Mouse (Mus musculus) ovary, postnatal 36 days (tissue): ENCODE data around the gene Vmn1r40.

Source experiments
- DNase-seq: peaks from one replicate; pipeline ENCODE4 v3.0.0; 2022; ENCODE audit warnings: low spot score, mixed read lengths

Gene Vmn1r40

DNA sequence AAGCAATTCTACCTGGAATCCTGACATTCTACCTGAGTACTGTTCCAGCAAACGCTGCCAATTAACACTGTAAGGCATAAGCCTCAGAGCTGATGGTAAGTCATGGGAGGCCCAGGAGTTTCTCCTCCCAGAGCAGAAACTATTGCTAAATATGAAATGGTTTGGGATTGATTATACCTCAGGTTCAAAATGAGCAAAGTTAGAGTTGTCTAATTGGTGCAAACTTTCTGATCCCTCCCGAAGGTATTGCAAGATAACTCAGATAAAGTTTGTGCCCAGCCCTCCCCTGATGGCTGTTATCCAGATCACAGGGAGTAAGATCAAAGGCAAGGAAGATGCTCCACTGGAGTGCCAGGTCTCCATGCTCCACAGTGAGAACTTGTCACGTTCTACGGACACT is at the start of gene Vmn1r40:
TSS of gene Vmn1r40 (plus strand) at position 301 of the 400 bp plus-strand sequence.
- DNase-seq, result no peak

DNA sequence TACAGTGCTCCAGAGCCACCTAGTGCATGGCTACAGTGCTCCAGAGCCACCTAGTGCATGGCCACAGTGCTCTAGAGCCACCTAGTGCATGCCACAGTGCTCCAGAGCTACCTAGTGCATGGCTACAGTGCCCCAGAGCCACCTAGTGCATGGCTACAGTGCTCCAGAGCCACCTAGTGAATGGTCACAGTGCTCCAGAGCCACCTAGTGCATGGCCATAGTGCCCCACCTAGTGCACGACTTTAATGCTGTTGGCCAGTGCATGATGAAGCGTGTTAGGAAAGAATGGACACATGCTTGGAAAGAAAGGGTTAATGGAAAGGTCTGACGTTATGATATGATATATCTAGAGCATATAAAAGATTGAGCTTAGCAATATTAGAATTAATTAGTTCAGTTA is 49.0 kb upstream of the Vmn1r40 start:
- no peak for DNase-seq

DNA sequence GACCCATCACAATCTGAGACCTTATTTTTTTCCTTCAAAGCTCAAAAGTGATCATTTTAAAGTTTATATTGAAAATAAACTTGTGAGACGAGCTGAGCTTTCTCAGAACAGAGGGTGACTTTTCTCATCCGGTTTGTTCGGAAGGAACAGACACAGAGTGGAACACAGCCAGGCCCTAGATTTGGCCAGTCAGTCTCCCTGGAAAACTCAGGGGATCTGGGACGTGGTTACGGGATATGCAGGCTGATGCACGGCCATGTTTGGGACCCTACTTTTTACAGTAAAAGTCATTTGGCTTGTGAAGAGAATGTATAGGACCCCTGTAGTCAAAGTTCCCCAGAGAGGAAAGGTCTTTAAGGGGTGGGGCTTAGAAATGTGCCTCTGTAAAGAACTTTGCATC is 48.4 kb upstream of the Vmn1r40 start:
- no peak for DNase-seq

DNA sequence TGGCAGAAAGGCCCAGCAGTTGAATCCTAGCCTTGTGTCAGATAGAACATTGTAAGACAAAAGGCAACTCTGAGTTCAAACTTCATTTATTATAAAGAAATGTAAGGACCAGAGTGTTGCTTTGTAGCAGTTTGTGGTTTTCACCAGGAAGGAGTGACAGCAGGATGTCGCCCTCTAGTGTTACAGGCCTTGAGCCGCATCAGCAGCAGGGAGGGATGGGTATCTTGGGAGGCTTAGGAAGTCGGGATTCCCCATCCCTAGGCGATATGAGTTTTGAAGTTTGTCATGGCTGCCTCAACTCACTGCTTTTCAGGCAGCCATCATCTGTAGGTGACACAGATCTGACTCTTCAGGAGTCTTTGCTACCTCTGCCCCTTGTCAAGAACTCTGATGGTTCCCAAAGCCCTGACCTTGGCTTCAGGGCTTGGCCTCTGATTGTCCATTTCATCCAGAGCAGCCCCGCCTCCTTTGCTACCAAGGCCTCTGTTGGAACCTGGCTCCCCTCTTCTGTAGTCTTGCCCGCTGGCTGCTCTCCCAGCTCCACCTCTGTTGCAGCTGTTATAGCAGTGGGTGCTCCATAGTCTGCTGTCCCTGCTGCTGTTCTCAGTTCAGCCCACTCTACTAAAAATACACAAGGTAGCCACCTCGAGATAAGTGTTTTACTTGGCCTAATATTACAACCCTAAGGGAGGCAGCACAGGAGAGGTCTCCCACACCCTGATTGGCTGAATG is 47.5 kb upstream of the Vmn1r40 start:
- DNase-seq, result no peak

DNA sequence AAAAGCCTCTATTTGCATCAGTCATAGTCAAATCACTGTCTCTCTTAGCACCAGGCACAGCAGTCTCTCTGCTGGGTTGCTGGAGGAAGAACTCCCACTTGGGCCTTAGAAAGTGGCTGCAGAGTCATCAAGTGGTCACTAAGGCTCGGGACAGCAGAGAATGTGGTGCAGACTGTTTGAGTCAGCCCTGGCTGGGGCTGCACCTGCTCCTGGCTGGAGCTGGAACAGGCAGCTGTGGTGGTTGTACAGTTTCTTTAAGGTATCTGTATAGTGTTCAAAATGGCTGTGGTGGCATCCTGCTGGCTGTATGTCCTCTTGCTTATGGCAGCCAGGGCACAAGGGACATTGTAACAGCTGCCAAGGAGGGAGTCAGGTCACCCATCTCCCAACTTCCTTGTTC is 46.9 kb upstream of the Vmn1r40 start:
- no peak for DNase-seq

DNA sequence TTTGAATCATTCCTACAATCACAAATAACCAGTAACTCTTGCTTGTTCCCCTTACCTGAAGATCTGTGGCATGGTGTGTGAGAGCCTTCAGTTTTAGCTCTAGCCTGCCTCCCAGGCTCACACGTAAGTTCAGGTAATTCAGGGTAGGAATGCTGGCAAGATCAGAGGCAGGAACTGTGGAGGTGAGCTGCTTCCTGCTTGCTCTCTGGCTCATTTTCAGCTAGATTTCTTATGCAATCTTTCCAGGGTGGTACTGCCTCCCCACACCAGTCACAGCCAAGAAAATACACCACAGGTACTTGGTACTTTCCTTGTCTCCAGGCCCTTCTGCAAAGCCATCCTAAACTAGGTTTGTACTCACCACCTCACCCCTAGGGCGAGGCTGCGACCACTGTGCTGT is 44.8 kb upstream of the Vmn1r40 start:
- no peak for DNase-seq

DNA sequence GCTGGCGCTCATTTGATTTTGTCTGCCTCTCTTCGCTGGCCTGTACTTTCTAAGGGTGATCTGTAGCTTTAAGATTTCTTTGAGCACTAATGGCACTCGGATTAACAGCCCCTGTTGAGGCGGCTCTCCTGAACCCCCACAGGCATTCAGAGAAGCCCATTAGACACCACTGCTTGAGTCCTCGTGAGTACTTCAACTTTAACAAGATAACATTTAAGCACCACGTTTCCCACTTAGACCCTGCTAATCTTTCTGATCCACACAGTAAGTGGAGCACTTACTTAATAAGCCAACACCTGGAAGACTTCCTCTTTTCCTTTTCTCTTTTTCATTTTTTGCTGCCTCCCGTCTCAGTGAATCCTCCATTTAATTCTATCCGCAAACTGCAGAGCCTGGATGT is 42.2 kb upstream of the Vmn1r40 start:
- DNase-seq, result no peak

DNA sequence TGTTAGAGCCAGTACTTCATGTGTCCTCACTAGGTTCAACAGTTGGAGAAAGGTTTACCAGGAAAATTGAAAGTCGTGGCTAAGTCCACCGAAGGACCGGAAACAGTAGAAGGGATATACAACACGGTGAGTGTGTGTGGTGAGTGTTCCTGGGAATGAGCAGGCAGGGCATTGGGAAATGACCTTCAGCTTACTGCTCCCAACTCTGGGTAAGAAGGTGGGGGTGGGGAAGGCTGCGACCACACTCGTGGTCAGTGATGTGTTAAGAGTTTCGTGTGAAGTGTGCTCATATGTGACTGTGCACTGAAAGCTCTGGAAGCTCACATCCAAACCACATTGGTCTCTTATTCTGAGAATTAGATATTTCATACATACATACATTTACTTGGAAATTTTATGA is 41.7 kb upstream of the Vmn1r40 start:
- DNase-seq, result no peak

DNA sequence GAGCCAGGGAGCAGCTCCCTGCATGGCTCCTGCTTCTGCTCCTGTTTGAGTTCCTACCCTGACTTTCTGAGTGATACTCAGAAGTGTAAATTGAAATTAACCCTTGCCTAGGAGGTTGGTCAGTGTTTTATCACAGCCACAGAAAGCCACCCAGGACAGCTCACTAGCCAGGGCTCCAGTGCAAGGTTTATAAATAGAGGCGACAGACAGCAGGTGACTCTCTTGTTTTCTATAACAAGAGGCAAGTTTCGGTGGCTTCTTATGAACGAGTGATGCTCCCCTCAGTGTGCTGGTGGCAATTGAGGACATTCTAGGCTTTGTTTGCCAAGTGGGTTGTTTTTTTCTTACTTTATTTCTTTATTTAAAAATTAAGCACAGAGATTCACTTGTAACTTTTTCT is 40.4 kb upstream of the Vmn1r40 start:
- DNase-seq, result no peak

DNA sequence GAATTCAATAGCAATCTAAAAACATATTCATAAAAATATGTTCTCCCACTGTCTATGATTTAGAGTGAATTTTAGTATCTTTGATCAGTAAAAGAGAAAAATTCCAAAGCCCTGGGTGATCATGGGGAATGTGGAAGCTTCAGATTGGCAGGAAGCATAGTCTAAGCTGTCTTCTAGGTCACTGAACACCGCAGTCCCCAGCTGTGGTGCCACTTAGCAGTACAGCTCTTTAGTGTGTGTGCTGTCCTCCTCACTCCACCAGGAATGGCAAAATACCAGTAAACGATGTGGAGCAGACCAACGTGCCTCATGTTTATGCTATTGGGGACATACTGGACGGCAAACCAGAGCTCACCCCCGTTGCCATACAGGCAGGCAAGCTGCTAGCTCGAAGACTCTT is 37.8 kb upstream of the Vmn1r40 start:
- DNase-seq, result no peak

DNA sequence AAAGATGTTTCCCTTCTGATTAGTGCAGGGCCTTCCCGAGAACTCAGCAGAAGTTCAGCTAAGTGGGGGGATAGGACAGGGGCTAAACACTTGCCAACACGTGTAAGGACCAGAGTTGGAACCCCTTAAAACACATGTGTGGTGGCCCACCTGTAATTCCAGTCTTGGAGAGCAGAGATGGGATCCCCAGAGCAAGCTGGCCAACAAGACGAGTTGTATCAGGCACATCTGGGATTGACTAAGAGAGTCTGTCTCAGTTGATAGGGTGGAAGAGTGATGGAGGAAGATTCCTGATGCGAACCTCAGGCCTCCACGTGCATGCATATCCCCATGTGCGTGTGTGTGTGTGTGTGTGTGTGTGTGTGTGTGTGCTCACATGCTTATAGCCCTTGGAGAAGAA is 35.9 kb upstream of the Vmn1r40 start:
- no peak for DNase-seq

DNA sequence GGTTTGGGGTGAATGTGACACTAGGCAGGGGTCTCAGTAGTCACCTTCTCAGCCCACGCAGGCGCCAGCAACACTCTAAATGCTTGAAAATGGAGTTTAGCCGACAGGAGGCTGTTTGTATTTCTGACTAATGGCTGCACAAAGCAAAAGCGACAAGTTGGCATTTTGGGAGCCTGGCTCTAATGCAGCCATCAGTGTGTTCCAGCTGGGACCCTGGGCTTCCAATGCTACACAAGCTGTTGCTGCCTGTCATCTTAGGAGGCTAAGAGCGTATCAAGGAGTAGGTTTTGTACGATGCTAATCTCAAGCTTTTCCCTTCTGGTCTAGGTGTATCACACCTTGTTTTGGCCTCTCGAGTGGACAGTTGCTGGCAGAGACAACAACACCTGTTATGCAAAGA is 34.7 kb upstream of the Vmn1r40 start:
- DNase-seq, result no peak

DNA sequence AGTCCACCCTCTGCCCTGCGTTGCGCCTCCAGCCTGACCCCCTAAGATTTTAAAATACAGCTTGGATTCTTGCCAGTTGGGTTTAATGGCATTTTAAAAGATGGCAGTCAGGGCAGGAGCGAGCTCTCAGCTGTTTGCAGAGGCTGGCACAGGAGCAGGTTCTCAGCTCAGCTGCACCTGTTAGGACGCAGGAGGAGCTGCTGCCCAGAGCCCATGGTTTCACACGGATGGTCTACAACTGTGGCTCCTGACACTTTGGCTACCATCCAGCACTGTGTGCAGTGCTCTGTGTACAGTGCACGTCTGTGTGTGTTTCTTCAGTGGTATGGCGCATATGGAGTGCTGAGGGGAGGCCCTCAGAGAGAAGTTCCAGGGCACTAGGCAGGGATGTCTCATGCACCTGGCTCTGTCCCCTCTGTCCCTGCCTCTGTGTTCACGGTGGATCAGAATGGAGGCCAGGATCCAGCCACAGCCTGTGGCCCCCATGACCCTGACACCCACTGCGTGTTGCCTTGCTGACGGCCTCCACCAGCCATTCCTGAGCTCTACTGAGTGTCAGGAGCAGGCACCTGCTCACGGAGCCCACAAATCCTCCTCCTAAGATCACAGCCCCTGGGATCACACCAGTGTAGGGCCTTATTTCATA is 34.1 kb upstream of the Vmn1r40 start:
- no peak for DNase-seq

DNA sequence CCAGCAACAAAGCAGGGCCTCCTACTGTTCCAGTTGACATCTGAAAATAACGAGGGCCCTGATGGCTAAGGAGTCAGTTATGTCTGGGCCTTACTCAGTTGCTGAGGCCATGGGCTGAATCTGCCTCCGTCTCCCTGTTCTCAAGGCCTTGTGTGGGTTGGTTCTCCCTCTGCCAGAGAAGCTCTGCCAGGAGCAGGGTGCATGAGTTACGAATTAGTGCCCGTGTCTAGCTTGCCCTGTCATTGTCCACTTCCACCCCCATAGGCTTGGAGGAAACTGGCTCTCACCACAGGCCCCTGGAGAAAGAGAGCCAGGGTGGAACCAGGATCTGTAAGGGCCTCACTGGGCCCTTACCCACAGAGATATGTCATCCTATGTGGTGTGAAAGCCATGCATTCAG is 28.8 kb upstream of the Vmn1r40 start:
- no peak for DNase-seq

DNA sequence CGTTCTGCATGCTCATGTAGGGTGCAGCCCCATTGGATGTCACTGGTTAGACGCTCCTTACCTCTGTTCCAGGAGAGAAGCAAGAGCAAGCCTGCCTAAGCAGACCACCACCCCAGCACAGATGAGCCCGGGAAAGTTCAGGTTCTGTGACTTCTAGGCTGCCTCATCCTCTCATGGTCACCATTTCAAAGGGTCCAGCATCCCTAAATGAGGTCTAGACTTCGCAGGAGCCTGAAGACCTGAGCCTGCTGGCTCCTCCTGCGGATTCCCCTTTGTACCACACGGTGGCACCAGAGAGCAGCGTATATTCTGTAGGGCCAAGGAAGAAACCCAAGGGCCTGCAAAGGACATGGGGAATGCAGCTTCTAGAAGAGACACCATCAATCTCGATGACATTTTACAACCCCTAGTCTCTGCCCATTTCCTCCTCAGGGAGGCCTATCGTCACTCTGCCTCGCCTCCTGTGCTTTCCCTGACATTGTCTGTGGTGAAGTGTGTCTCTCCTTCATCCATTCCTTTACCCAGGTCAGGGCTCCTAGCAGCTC is 28.0 kb upstream of the Vmn1r40 start:
- peak; percentile 65 for DNase-seq

DNA sequence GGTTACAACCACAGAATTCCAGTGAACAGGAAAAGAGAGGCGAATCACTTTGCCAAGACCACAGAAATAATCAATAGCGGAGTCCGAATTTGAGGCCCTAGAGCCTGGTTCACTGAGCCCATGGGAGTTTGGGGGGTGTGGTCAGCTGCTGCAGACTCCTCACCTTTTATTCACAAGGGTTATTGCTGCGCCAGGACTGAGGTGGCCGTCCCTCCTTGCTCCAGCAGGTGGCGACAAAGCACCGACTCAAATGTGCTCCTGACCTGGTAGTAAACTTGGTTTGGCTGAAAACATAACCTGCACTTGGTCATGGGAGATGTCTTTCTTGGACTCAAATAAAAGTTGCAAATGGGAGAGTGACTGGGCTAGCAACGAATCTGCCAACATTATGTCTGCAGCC is 27.2 kb upstream of the Vmn1r40 start:
- DNase-seq, result peak; percentile 77

DNA sequence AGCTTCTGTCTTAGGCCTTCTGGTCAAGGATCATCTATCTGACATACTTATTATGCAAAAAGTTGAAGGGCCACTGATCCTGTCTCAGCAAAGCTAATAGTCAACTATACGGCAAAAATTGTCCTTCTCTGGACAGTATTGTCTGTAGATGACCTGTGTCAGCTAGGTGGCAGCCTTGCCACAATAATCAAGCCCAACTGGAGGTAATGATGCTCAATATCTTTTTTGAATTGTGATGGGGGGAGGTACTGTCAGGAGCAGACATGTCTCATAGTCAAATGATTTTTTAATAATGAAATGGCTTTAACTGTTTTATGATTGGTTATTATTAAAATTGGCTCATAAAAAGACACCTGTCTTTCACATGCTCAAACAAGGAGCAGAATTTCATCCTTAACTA is 23.1 kb upstream of the Vmn1r40 start:
- DNase-seq, result no peak

DNA sequence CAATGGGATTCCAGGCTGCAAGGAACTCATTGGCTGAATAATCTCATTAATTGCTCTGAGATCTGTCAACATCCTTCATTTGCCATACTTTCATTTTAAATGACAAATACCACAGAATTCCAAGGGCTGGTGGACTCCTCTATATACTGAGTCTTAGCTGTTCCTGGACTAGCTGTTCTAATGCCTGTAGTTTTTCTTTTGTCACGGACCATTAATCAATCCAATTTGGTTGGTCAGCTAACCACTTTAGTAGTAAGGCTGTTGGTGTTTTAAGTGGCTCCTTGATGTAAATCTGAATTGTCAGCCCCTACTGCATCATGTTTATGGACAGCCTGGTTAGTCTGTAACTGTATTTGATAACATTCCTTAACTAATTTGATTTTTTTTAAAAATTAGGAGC is 20.2 kb upstream of the Vmn1r40 start:
- no peak for DNase-seq

DNA sequence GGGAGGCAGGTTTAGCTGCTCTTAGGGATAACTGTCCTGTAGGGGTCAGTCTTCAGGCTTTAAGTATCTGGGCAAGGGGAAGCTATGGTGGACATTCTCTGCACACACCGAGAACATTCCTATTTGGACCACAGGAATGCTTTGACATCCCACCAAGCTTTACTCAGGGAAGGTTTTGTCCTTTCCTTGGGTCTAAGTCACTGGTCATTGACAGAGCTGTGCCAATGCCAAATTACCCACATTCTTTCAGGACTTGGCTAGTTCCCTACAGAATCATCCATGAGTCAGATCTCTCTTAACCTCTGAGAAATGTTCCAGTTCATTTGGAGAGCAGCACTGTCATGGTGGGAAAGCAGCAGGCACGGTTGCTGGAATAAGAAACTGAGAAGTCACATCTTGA is 716 bp upstream of the Vmn1r40 start:
- no peak for DNase-seq

DNA sequence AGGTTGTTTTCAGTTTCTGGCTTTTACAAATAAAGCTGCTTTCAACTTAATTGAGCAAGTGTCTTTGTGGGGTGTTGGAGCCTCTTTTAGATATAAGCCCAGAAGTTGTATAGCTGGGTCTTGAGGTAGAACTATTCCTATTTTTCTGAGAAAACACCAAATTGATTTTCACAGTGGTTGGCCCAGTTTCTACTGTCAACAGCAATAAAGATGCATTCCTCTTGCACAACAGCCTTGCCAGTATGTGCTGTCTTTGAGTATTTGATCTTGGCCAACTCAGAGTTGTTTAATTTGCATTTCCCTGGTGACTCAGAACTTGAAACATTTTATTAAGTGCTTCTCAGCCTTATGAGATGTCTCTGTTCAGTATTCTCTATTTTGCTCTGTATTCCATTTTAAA is 10.7 kb downstream of the Vmn1r40 start:
- no peak for DNase-seq

DNA sequence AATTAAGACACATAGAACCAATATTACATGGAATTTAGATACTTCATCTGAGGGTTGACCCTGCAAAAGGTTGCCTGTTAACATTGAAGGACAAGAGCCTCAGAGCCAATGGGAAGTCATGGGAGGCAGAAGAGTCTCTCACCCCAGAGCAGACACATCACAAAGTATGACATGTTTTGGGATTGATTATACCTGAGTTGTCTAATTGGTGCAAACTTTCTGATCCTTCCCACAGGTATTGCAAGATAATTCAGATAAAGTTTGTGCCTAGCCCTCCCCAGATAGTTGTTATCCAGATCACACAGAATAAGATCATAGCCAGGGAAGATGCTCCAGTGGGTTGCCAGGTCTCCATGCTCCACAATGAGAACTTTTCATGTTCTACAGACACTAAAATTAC is 33.1 kb downstream of the Vmn1r40 start, which contains the start of gene Vmn1r41:
TSS of gene Vmn1r41 (plus strand) at position 301 of the 400 bp plus-strand sequence.
- no peak for DNase-seq

DNA sequence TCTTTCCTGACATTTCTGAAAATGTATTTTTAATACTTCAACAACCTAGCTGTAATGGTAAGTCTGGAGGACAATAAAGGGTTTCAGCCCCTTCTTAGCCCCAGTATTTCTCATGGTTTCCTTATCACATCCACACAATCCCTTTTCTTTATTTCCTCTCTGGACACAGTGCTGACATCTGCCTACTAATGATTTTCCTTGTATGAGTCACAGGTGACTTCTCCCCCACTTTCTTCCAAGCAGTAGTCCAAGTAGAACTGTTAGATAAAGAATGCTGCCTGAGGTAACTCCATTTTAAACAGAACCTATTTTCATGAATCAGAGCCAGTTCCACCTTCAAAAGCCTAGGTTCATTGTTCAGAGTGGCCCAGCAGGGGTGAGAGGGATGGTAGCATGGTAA is 35.5 kb downstream of the Vmn1r40 start:
- DNase-seq, result no peak
